Mouse (Mus musculus): Measurements from ENCODE around the gene Acot1.

- TF ChIP-seq CTCF (IDR thresholded peaks at IDR 0.05 in 2 of 3, conservative IDR thresholded peaks at IDR 0.05 in 1 of 3; ENCODE audit: control insufficient read depth in 1 of 3, insufficient read depth in 1 of 3, low read depth in 2 of 3, low read length in 3 of 3, poor library complexity in 1 of 3, severe bottlenecking in 1 of 3) (no peak), MXI1 (IDR thresholded peaks at IDR 0.05; ENCODE audit: low read depth, low read length) (no peak), MAZ (IDR thresholded peaks at IDR 0.05; ENCODE audit: low read depth, low read length) (no peak), ELF1 (IDR thresholded peaks at IDR 0.05; ENCODE audit: low read depth, low read length) (no peak), MAX (IDR thresholded peaks at IDR 0.05; ENCODE audit: low read length) (no peak), GATA1 (IDR thresholded peaks at IDR 0.05; ENCODE audit: low read depth, low read length) (no peak), POLR2A (IDR thresholded peaks at IDR 0.05; ENCODE audit: control insufficient read depth in 1 of 2, insufficient read depth in 1 of 2, low read depth in 1 of 2, low read length in 2 of 2, poor library complexity in 1 of 2) (no peak), MYC (IDR thresholded peaks at IDR 0.05; ENCODE audit: low read depth, low read length) (no peak), MAFK (IDR thresholded peaks at IDR 0.05; ENCODE audit: borderline replicate concordance, low read depth, low read length) (no peak), POLR2AphosphoS5 (IDR thresholded peaks at IDR 0.05; ENCODE audit: borderline replicate concordance, low read depth, low read length) (no peak), ZC3H11A (IDR thresholded peaks at IDR 0.05; ENCODE audit: low read depth, low read length) (no peak), CHD1 (IDR thresholded peaks at IDR 0.05; ENCODE audit: low read depth, low read length) (no peak), POLR2AphosphoS2 (IDR thresholded peaks at IDR 0.05; ENCODE audit: low read length) (no peak), UBTF (IDR thresholded peaks at IDR 0.05; ENCODE audit: borderline replicate concordance, insufficient read depth, low read depth, low read length) (no peak)
Observed at GRCm38 (mm10) chr12:84003866-84004265, 5.4 kb upstream of the Acot1 start.

Data from MEL (cell line).